Mouse (Mus musculus) spleen, postnatal 10 days (tissue): ENCODE measurements at regions not wholly inside any gene's neighbourhood (a gene's known extent, or its start where the extent isn't known, plus 50 kb on each side); places are given as distances from the start of the nearest gene placed in this dataset.

Experiments
- DNase-seq, 2 experiments: peaks; one replicate each; pipeline ENCODE4 v3.0.0; 2021 to 2022; ENCODE audit warnings: low spot score in 2 of 2

DNA sequence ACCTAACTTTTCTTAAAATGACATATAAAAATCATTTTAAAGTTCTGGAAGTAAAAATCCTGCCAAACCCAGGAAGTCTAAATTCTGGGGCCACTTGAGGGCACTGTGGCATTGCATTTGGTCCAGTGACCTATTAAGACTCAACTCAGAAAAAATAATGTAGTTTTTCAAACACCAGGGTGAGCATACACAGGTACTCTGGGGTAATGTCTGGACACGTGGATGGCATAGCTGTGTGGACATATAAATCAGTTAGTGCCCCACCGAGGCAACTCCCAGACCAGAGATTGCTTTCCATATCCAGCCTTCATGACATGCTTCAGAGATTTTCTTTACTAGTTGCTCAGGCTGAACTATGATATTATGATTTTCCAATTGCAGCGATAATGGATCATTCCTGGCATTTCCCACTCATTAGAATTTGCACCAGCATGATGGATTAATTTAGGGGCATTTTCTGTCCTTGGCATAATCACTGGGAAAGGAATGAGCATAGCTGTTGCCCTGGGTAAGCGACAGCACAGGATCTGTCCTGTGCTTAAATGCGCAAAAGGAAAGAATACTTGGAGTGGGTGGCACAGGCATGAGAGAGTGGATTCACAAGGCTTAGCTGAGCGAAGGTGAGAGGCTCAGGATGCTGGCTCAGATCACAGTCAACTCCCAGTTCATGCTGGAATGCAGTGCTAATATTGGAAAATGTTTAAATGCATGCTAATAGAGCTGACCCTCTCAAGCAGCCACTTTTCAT lies 1526.6 kb upstream of the Cdh8 start:
- no peak for DNase-seq

DNA sequence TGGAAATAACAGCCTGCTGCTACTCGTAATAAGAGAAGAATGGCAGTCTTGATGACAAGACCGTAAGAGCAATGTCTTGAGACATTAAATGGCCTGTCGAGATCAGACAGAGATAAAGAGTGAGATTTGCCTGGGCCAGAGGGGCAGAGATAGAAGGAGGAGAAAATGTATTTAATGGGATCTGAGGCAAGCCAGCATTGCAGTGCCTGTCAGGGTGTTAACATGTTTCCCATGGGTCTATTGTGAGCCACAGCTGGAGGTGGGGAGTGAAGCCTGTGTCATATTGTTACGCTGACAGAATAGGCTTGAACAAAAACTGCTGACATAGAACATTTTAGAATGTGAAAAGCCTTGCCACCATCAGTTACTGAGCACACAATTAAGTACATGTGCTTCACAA lies 1523.3 kb upstream of the Cdh8 start:
- DNase-seq: no peak

DNA sequence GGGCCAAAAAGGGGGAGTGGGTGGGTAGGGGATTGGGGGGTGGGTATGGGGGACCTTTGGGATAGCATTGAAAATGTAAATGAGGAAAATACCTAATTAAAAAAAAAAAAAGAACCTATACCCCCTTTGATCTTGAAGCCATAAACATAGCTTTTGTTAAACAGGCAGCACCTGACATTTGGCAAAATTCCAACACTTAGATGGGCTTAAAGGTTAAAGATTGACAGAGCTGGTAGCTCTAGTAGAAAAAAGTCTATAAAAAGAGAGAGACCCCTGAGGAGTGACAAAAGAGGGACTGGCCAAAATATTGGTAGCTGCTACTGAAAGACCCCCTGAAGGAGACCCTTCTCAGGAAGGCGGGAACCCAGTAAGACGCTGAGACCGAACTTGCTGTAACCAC lies 1474.0 kb upstream of the Cdh8 start:
- DNase-seq: no peak

DNA sequence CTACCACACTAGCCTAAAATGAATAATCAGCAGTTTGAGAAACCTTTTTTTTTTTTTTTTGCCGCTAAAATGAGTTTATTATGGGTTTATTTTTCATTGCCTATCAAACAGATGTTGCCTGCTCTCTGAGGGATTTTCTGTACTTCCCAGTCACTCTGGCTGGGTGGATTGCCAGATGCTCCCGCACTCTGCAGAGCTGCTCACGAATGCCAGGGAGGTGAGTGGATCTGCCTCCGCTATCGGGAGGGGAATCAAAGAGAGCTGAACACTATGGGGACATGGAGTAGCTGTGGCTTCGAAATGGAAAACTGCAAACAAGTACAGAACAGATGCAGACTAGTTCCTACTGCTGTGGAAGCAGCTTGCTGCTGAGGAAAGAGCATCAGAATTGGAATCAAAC lies 1449.4 kb upstream of the Cdh8 start:
- no peak for DNase-seq

DNA sequence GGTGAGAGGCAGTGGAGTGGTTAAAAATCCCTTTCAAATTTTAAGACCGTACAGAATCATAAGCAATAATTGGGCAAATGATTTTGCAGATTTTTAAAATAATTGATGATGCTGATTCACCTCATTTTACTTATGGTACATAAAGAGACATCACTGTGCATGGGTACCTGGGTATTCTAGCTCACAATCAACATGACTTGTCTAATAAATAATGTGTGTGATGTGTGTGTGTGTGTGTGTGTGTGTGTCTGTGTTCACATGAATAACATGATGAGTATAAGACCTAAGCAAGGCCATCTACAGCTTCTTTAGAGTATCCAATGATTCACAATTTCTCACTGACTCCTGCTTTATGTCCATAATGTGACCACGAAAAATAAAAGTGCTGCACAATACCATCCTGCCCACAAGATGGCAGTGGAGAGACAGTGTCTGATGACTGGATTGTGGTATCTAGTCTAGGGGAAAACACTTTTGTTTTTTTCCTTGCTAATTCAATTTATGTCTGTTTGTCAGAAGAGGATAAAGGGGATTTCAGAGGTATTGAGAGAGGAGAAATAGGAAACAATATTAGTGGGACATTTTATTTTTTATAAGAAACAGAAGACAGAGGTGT lies 1434.7 kb upstream of the Cdh8 start:
- DNase-seq: peak in 1 of 2 experiments; percentile 11
